Mouse (Mus musculus): ENCODE results near the gene Pcbp1.

DNA sequence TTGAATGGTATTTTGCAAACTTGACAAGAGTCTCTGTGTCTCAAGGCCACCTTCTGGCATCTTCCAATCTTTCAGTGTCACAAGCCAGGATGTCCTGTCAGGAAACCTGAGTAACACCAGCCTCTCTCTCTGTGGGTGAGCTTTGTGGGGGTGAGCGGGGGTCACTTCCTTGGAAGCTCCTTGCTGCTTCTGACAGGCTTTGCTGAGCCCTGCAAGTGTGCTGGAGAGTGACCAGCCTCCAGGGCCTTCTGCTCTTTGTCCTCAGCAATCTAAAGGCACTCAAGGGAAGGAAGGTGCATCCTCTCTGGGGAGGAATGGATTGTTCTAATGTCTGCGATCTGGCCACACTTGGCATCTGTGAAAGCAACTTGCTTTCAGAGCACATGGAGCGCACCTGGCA is 46.8 kb downstream of the Pcbp1 start:
- TF ChIP-seq EP300 (IDR thresholded peaks at IDR 0.05; ENCODE audit: low read length) (no peak), MAFK (IDR thresholded peaks at IDR 0.05; ENCODE audit: insufficient replicate concordance, low read length) (no peak), RCOR1 (conservative IDR thresholded peaks at IDR 0.05; ENCODE audit: low read depth, low read length) (no peak), CTCF (conservative IDR thresholded peaks at IDR 0.05 in 1 of 2, IDR thresholded peaks at IDR 0.05 in 1 of 2; ENCODE audit: low read depth in 2 of 2, low read length in 2 of 2) (no peak), ZKSCAN1 (IDR thresholded peaks at IDR 0.05; ENCODE audit: borderline replicate concordance, low read depth, low read length) (no peak), POLR2A (IDR thresholded peaks at IDR 0.05; ENCODE audit: low read depth, low read length) (no peak)
